Mouse (Mus musculus): Measurements from ENCODE around the gene Cxcl5. TPM values are rescaled to one million over a fixed set of nuclear protein-coding genes. Genes with fewer than 3 reads are reported as not detected.

Cxcl5 gene
- polyA plus RNA-seq, 1 experiment = 0.20 TPM

DNA sequence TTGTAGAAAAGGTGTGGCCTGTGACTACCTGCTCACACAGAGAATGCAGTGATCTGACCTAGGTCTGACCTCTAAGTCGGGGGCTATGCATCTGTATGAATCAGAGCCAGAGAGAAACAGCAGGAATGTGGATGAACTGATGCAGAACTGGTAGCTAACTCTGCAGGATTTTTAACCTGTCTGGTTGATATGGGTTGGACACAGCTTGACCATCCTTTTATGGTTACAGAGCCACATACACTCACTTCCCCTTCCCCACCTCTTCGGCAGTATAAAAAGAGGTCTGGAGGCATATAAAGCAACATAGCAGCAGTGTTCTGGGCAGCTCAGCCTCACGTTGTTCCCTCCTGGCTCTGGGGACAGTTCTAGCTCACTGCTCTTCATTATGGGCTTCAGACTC, 9.1 kb downstream of the Cxcl5 start, which contains the start of gene Ppbp:
Gene Ppbp, plus strand, starts transcription at position 301 of the 400 bp plus-strand sequence.
- Histone ChIP-seq H3K4me3 (ENCODE audit: low read depth, low read length) (no peak within 1 kb of the TSS), H3K36me3 (ENCODE audit: control insufficient read depth, insufficient read depth, low read length) (no peaks in the 10 kb centered on the region), H3K4me1 (ENCODE audit: control insufficient read depth, insufficient read depth, insufficient read length, low read length) (peaks cover 2% of the 10 kb centered on the region; the same call in 1 of the 2 replicates), H3K27ac (ENCODE audit: insufficient read depth, low read depth, low read length) (no peak within 1 kb of the TSS), H3K27me3 (ENCODE audit: control insufficient read depth, insufficient read depth, low read length) (no peaks in the 10 kb centered on the region)
- TF ChIP-seq POLR2A (IDR thresholded peaks at IDR 0.05; ENCODE audit: low read depth, low read length) (no peak), CTCF (IDR thresholded peaks at IDR 0.05; ENCODE audit: extremely low read depth, insufficient read length, insufficient replicate concordance, low read depth, low read length) (no peak)
- 45% methylated on average over 3 of the region's 3 CpGs for WGBS

DNA sequence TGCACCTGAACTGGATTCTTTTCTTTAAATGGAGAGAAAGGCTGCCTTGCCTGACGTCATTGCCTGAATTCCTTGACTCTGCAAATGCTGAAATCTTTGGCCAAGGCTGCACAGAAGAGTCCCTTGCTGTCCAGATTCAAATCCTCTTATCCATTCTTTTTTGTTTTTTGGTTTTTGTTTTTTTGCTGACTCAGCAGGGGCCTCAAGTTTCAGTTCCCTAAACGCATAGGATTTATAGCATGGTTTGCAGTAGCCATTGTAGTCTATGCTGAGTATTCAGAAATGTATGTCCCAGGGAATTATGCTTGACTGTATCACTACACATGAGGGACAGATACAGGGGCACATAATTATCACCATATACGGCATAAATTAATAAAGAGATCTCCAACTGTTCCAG, 12.2 kb downstream of the Cxcl5 start:
- no peak for TF ChIP-seq POLR2A (IDR thresholded peaks at IDR 0.05; ENCODE audit: low read depth, low read length)
- no peak overlapping the region for H3K27ac ChIP-seq (ENCODE audit: insufficient read depth, low read depth, low read length)
- H3K36me3 ChIP-seq (ENCODE audit: control insufficient read depth, insufficient read depth, low read length) = no peaks in the 10 kb centered on the region
- peaks cover 2% of the 10 kb centered on the region; the same call in 1 of the 2 replicates for H3K4me1 ChIP-seq (ENCODE audit: control insufficient read depth, insufficient read depth, insufficient read length, low read length)
- no peaks in the 10 kb centered on the region for H3K27me3 ChIP-seq (ENCODE audit: control insufficient read depth, insufficient read depth, low read length)
- 79% methylated on average over 3 of the region's 3 CpGs for WGBS
- H3K4me3 ChIP-seq (ENCODE audit: low read depth, low read length) = no peak overlapping the region

DNA sequence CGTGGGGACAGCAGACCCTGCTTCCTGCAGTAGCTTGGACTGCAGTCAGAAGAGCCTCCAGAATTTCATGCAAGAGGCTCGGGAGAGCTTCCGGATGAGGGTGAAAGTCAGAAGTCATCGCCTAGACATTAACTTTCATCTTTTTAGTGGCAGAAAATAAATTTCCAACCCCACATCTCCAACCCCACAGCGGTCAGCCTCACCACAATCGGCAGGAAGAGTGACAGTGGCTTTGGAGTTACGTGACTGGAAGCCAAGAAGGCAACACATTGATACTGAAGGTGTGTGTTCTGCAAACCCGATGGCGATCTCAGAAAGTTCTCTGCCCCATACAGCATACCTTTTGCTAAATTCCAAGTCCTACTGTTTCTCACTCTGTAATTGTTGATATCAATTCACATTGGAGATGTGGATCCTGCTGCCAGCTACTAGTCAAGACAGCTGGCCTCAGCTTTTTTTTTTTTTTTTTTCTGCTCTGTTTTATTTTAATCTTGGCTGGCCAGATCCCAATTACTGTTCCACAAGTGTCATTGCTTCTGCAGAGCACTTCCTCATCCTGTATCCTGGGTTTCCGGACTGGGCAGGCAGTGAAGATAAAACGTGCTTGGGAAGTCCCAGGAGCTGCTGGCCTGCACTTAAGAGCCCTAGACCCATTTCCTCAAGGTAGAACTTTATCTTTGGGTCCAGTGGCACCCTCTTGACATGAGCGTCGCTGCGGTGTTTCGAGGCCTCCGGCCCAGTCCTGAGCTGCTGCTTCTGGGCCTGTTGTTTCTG, 12.9 kb downstream of the Cxcl5 start, which contains the start of gene Pf4:
Gene Pf4, plus strand, starts transcription at position 556 of the 774 bp plus-strand sequence.
- peak within 1 kb of the TSS; percentile 22 for H3K4me3 ChIP-seq (ENCODE audit: low read depth, low read length)
- no peaks in the 10 kb centered on the region for H3K36me3 ChIP-seq (ENCODE audit: control insufficient read depth, insufficient read depth, low read length)
- WGBS = 61% methylated on average over 16 of the region's 16 CpGs
- H3K27me3 ChIP-seq (ENCODE audit: control insufficient read depth, insufficient read depth, low read length) = no peaks in the 10 kb centered on the region
- TF ChIP-seq POLR2A (IDR thresholded peaks at IDR 0.05; ENCODE audit: low read depth, low read length) (no peak), CTCF (IDR thresholded peaks at IDR 0.05; ENCODE audit: extremely low read depth, insufficient read length, insufficient replicate concordance, low read depth, low read length) (no peak)
- H3K4me1 ChIP-seq (ENCODE audit: control insufficient read depth, insufficient read depth, insufficient read length, low read length) = peaks cover 2% of the 10 kb centered on the region; the same call in 1 of the 2 replicates
- no peak within 1 kb of the TSS for H3K27ac ChIP-seq (ENCODE audit: insufficient read depth, low read depth, low read length)

DNA sequence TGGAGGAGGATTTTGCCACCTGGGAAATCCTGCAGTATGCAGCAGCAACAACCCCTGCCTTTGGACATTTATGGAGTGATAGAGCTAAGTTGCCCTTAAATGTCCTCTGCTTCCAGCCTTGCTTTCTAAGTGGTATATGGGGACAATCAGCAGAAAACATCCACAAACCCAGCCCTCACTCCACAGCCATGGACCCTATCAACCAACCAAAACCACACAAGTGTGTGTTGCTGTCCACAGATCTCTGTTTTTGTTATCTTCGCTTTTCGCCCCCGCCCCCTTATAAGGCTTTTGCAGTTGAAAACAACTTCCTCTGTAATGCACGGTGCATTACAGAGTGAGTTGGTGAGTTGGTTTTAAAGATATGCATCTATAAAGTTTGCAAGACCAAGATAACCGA, 16.4 kb downstream of the Cxcl5 start:
- Histone ChIP-seq H3K36me3 (ENCODE audit: control insufficient read depth, insufficient read depth, low read length) (no peaks in the 10 kb centered on the region), H3K4me3 (ENCODE audit: low read depth, low read length) (no peak overlapping the region), H3K27me3 (ENCODE audit: control insufficient read depth, insufficient read depth, low read length) (no peaks in the 10 kb centered on the region), H3K4me1 (ENCODE audit: control insufficient read depth, insufficient read depth, insufficient read length, low read length) (peaks cover 2% of the 10 kb centered on the region; the same call in 1 of the 2 replicates), H3K27ac (ENCODE audit: insufficient read depth, low read depth, low read length) (no peak overlapping the region)
- WGBS = 74% methylated on average over 5 of the region's 5 CpGs
- TF ChIP-seq CTCF (IDR thresholded peaks at IDR 0.05; ENCODE audit: extremely low read depth, insufficient read length, insufficient replicate concordance, low read depth, low read length) = no peak
- TF ChIP-seq POLR2A (IDR thresholded peaks at IDR 0.05; ENCODE audit: low read depth, low read length) = no peak

DNA sequence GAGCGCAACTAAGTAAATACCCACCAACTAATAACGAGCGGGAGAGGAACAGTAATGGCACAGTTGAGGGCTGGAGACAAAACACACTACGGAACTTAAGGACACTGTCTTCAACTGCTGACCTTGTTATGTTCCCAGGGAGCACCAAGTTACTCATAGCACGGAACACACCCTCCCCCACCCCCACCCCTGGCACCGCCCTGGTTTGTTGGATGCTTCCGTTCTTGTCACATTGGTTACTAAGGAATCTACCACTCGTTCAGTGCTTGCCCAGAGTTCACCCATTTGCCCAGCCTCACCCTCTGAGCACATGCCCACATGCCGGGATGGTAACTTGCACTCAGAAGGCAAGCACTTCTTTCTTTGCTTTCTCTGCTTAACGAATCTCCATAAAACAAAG, 18.5 kb downstream of the Cxcl5 start:
- no peaks in the 10 kb centered on the region for H3K4me1 ChIP-seq (ENCODE audit: control insufficient read depth, insufficient read depth, insufficient read length, low read length)
- TF ChIP-seq CTCF (IDR thresholded peaks at IDR 0.05; ENCODE audit: extremely low read depth, insufficient read length, insufficient replicate concordance, low read depth, low read length) = no peak
- TF ChIP-seq POLR2A (IDR thresholded peaks at IDR 0.05; ENCODE audit: low read depth, low read length) = no peak
- H3K27me3 ChIP-seq (ENCODE audit: control insufficient read depth, insufficient read depth, low read length) = no peaks in the 10 kb centered on the region
- H3K36me3 ChIP-seq (ENCODE audit: control insufficient read depth, insufficient read depth, low read length) = no peaks in the 10 kb centered on the region
- 69% methylated on average over 10 of the region's 10 CpGs for WGBS
- no peak overlapping the region for H3K27ac ChIP-seq (ENCODE audit: insufficient read depth, low read depth, low read length)
- H3K4me3 ChIP-seq (ENCODE audit: low read depth, low read length) = no peak overlapping the region

DNA sequence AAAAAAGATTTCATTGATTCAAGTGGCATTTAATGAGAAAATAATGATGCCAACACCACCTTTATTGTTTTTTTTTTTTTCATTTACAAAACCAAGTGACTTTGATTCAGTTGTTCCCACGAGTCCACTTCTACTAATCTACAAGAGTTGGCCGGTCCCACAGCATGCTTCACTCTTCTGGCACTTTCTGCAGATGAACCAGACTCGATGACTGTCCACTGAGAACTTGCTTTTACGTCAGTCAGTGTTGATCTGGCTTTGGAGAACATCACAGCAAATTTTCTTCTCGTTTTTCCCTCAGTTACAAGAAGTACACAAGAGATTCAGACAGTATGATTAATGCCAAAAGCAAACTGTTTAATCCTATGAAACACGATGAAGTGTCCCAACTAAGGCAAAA, 19.7 kb downstream of the Cxcl5 start:
- Histone ChIP-seq H3K4me1 (ENCODE audit: control insufficient read depth, insufficient read depth, insufficient read length, low read length) (no peaks in the 10 kb centered on the region), H3K27me3 (ENCODE audit: control insufficient read depth, insufficient read depth, low read length) (no peaks in the 10 kb centered on the region), H3K4me3 (ENCODE audit: low read depth, low read length) (no peak overlapping the region), H3K36me3 (ENCODE audit: control insufficient read depth, insufficient read depth, low read length) (no peaks in the 10 kb centered on the region), H3K27ac (ENCODE audit: insufficient read depth, low read depth, low read length) (no peak overlapping the region)
- 67% methylated on average over 6 of the region's 6 CpGs for WGBS
- TF ChIP-seq POLR2A (IDR thresholded peaks at IDR 0.05; ENCODE audit: low read depth, low read length) (no peak), CTCF (IDR thresholded peaks at IDR 0.05; ENCODE audit: extremely low read depth, insufficient read length, insufficient replicate concordance, low read depth, low read length) (no peak)

DNA sequence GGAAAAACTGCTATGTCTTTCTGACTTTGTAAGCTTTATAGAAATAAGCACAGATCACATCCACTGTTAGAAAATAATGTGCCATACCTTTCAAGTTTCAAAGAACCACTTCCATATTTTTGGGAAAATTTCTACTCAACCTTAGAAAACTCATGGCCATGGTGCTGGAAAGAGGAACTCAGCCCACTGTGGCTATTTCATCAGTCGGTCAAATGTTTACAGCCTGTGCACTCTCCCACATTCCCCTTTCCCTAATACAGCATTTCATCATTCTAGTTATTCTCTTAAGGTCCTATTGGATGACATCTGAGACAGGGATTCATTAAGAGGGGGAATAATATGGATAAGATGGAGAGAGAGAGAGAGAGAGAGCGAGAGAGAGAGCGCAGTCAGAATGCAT, 24.5 kb downstream of the Cxcl5 start:
- H3K4me1 ChIP-seq (ENCODE audit: control insufficient read depth, insufficient read depth, insufficient read length, low read length) = peaks cover 4% of the 10 kb centered on the region; the same call in 1 of the 2 replicates
- no peak for TF ChIP-seq POLR2A (IDR thresholded peaks at IDR 0.05; ENCODE audit: low read depth, low read length)
- no peak for TF ChIP-seq CTCF (IDR thresholded peaks at IDR 0.05; ENCODE audit: extremely low read depth, insufficient read length, insufficient replicate concordance, low read depth, low read length)
- H3K27ac ChIP-seq (ENCODE audit: insufficient read depth, low read depth, low read length) = no peak overlapping the region
- 78% methylated on average over 3 of the region's 3 CpGs for WGBS
- no peak overlapping the region for H3K4me3 ChIP-seq (ENCODE audit: low read depth, low read length)
- no peaks in the 10 kb centered on the region; the same call in 1 of the 2 replicates for H3K27me3 ChIP-seq (ENCODE audit: control insufficient read depth, insufficient read depth, low read length)
- no peaks in the 10 kb centered on the region for H3K36me3 ChIP-seq (ENCODE audit: control insufficient read depth, insufficient read depth, low read length)

All from small intestine, adult 2 months (tissue).